Mouse (Mus musculus): ENCODE data around the gene Ugt1a6a. TPM values are rescaled to one million over a fixed set of nuclear protein-coding genes. Genes with fewer than 3 reads are reported as not detected.
"Not testable (repeated sequence)": the region's sequence is repeated elsewhere in the genome, so short reads cannot be mapped to it uniquely, and the experiment has no call there.

Gene Ugt1a6a
- polyA plus RNA-seq, 1 experiment from 2014 or later: 3.9 TPM

DNA sequence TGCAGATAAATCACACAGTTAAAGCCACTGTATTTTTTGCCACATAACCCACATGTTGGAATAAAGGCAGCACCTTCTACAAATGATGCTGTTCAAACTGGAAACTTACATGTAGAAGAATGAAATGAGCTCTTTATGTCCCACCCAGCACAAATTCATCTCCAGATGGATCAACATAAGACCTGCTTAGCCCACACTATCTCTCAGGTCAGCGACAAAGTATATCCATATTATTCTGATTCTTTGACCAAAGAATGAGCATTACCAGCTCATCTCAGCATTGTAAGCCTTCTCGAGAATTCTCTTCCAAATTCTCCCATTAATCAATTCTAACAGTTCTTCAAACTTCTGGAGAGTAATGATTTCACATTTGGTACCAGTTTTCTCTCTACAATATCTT lies 87.6 kb downstream of the Ugt1a6a start:
- Histone ChIP-seq H3K4me2 (ENCODE audit: low read depth, low read length) (no peak overlapping the region), H3K4me3 (ENCODE audit: low read length) (no peak overlapping the region), H3K27ac (ENCODE audit: low read length) (no peak overlapping the region), H3K27me3 (ENCODE audit: control insufficient read depth, insufficient read depth, low read depth, low read length) (no peaks in the 10 kb centered on the region), H3K36me3 (ENCODE audit: control insufficient read depth, insufficient read depth, low read length) (no peaks in the 10 kb centered on the region), H3K4me1 (replicated peaks; ENCODE audit: control insufficient read depth, insufficient read depth, low read length) (no peaks in the 10 kb centered on the region), H3K9me3 (ENCODE audit: control insufficient read depth, low read length) (peaks cover 21% of the 10 kb centered on the region), H3K9ac (ENCODE audit: low read length) (no peak overlapping the region)
- 38% methylated on average over 2 of the region's 2 CpGs for WGBS
- no peak for ATAC-seq (ENCODE audit: low read depth)

DNA sequence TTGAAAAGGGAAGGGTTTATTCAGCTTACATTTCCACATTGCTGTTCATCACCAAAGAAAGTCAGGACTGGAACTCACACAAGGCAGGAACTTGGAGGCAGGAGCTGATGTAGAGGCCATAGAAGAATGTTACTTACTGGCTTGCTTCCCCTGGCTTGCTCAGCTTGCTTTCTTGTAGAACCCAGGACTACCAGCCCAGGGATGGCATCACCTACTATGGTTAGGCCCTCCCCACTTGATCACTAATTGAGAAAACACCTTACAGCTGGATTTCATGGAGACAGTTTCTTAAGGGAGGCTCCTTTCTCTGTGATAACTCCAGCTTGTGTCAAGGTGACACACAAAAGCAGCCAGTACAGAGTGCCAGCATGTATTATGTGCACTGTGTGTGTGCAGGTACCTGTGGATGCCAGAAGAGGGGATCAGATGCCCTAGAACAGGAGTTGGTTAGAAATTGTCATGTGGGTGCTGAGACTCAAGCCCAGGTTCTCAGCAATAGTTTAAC lies 88.5 kb downstream of the Ugt1a6a start:
- H3K4me1 ChIP-seq (replicated peaks; ENCODE audit: control insufficient read depth, insufficient read depth, low read length); H3K4me2 ChIP-seq (ENCODE audit: low read depth, low read length); H3K36me3 ChIP-seq (ENCODE audit: control insufficient read depth, insufficient read depth, low read length); H3K9ac ChIP-seq (ENCODE audit: low read length); ATAC-seq (ENCODE audit: low read depth); H3K4me3 ChIP-seq (ENCODE audit: low read length); H3K27me3 ChIP-seq (ENCODE audit: control insufficient read depth, insufficient read depth, low read depth, low read length); H3K27ac ChIP-seq (ENCODE audit: low read length): not testable (repeated sequence)
- peaks cover 18% of the 10 kb centered on the region for H3K9me3 ChIP-seq (ENCODE audit: control insufficient read depth, low read length)

DNA sequence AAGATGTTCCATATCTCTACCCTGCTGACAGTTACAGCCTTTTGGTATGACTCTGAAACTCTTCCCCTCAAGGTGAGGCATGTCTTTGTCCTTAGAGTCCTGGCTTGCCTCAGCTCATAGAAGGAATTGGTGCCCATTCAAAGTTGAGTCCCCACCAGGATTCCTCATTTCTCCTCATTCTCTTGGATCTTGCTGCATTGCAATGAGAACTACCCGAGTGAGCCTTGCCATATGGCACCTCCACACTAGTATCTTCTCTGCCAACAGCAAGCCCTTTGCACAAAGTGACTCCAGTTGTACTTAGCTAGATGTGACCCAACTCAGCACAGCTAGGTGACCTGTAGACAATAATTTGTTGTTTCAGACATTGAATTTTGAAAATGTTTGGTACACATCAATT lies 89.0 kb downstream of the Ugt1a6a start:
- Histone ChIP-seq H3K4me1 (replicated peaks; ENCODE audit: control insufficient read depth, insufficient read depth, low read length) (no peaks in the 10 kb centered on the region), H3K27me3 (ENCODE audit: control insufficient read depth, insufficient read depth, low read depth, low read length) (no peaks in the 10 kb centered on the region), H3K4me2 (ENCODE audit: low read depth, low read length) (no peak overlapping the region), H3K36me3 (ENCODE audit: control insufficient read depth, insufficient read depth, low read length) (no peaks in the 10 kb centered on the region), H3K9ac (ENCODE audit: low read length) (no peak overlapping the region), H3K4me3 (ENCODE audit: low read length) (no peak overlapping the region), H3K9me3 (ENCODE audit: control insufficient read depth, low read length) (peaks cover 24% of the 10 kb centered on the region), H3K27ac (ENCODE audit: low read length) (no peak overlapping the region)
- no peak for ATAC-seq (ENCODE audit: low read depth)
- 36% methylated on average over 1 of the region's 1 CpGs for WGBS

DNA sequence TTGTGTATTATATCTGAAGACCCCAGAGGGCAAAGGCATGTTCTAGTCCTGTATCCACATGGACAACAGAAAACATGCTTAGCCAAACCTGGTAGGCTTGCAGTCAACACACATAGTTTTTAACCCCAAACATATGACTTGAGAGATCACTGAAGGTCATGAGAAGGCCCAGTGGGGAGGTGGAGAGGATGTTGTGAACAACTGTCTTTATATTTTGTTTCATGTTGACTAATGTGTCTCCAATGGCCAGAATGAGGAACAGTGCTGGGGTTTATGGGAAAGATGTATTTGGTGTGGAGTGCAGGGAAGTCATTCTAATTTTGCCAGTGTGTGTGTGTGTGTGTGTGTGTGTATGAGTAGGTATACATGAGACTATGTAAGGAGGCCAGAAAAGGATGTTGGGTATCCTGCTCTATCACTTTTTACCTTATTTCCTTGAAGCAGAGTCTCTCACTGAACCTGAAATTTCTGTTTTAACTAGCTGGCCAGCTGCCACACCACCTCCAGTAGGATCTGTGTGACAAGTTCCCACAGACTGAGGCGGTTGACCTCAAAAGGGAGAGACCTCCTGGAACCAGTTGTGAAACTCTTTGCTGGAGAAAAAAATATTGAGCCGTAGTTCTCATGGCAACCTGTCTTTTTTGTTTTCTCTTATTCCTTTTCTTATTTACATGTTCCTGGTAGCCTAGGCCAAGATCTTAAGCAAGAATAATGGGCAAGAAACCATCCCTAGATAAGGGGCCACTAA lies 89.6 kb downstream of the Ugt1a6a start:
- H3K9ac ChIP-seq (ENCODE audit: low read length): no peak overlapping the region
- WGBS: 63% methylated on average over 2 of the region's 2 CpGs

DNA sequence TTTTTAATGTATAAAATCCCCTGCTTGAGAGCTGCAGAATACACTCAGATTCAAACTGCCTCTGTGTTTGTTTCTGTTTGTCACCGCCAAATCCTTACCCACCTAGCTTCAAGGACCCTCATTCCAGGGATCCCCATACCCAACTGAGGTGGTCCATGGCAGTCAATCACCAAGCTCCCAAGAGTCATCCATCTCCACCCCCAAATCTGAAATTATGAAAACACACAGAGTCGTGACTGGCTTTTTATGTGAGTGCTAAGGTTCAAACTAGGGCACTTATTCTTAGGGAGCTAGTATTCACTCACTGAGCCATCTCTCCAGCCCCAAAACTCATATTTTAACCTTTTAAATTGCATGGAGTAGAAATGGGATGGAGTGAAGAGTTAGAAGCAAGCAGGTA lies 90.7 kb downstream of the Ugt1a6a start:
- H3K4me2 ChIP-seq (ENCODE audit: low read depth, low read length); H3K4me3 ChIP-seq (ENCODE audit: low read length); ATAC-seq (ENCODE audit: low read depth); H3K36me3 ChIP-seq (ENCODE audit: control insufficient read depth, insufficient read depth, low read length); H3K9ac ChIP-seq (ENCODE audit: low read length); H3K27ac ChIP-seq (ENCODE audit: low read length); H3K4me1 ChIP-seq (replicated peaks; ENCODE audit: control insufficient read depth, insufficient read depth, low read length); H3K27me3 ChIP-seq (ENCODE audit: control insufficient read depth, insufficient read depth, low read depth, low read length): not testable (repeated sequence)
- H3K9me3 ChIP-seq (ENCODE audit: control insufficient read depth, low read length): peaks cover 35% of the 10 kb centered on the region
- 37% methylated on average over 2 of the region's 2 CpGs for WGBS

More for the DNA sequence above, 89.6 kb downstream of the Ugt1a6a start:
- no peak for ATAC-seq (ENCODE audit: low read depth)
- H3K4me1 ChIP-seq (replicated peaks; ENCODE audit: control insufficient read depth, insufficient read depth, low read length): no peaks in the 10 kb centered on the region
- no peak overlapping the region for H3K27ac ChIP-seq (ENCODE audit: low read length)
- no peak overlapping the region for H3K4me3 ChIP-seq (ENCODE audit: low read length)
- no peaks in the 10 kb centered on the region for H3K36me3 ChIP-seq (ENCODE audit: control insufficient read depth, insufficient read depth, low read length)
- peaks cover 24% of the 10 kb centered on the region for H3K9me3 ChIP-seq (ENCODE audit: control insufficient read depth, low read length)
- H3K27me3 ChIP-seq (ENCODE audit: control insufficient read depth, insufficient read depth, low read depth, low read length): no peaks in the 10 kb centered on the region
- no peak overlapping the region for H3K4me2 ChIP-seq (ENCODE audit: low read depth, low read length)

DNA sequence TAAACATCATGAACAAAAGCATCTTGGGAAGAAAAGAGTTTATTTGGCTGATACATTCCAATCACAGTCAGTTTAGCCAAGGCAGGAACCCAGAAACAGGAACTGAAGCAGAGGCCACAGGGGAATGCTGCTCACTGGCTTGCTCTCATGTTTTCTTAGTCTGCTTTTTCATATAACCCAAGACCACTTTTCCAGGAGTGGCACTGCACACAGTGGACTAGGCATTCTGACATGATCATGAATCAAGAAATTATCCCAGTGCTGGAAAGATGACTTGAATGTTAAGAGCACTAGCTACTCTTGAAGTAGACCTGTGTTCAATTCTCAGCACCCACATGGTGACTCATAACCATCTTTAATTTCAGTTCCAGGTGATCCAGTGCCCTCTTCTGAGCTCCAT lies 91.1 kb downstream of the Ugt1a6a start:
- no peak overlapping the region for H3K4me2 ChIP-seq (ENCODE audit: low read depth, low read length)
- no peaks in the 10 kb centered on the region for H3K27me3 ChIP-seq (ENCODE audit: control insufficient read depth, insufficient read depth, low read depth, low read length)
- no peaks in the 10 kb centered on the region for H3K36me3 ChIP-seq (ENCODE audit: control insufficient read depth, insufficient read depth, low read length)
- no peak overlapping the region for H3K4me3 ChIP-seq (ENCODE audit: low read length)
- ATAC-seq (ENCODE audit: low read depth): no peak
- peaks cover 39% of the 10 kb centered on the region for H3K9me3 ChIP-seq (ENCODE audit: control insufficient read depth, low read length)
- H3K4me1 ChIP-seq (replicated peaks; ENCODE audit: control insufficient read depth, insufficient read depth, low read length): no peaks in the 10 kb centered on the region
- H3K9ac ChIP-seq (ENCODE audit: low read length): no peak overlapping the region
- no peak overlapping the region for H3K27ac ChIP-seq (ENCODE audit: low read length)

DNA sequence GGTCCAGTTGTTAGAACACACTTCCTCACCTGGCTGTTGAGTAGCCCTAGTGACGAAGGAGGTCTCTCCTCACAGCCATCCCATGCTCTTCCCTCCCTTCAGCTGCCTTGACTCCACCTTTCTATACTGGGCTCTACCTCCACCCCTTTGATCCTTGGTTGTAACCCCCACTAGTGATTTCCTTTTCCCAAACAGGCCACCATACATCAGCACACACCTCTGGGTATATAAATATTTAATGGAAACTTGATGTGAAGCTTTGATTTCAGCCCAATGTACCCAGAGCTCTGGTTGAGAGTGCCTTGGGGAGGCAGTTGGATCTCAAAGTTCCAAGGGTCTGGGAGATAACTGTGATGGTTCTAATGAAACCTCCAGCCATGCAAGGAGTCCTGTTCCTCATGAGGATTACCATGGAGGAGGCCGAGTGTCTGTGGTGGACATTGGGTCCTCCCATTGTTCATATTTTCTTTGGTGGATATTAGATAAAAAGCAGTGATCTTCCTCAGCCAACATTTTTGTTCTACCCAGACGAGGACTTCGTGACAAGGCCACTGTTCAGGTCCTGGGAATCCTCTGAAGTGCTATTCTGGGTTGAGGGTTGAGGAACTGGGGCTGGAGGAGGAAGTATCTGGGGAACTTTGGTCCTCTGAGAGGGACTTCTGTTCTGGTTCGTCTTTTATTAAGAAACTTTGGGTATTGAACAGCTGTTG lies 92.2 kb downstream of the Ugt1a6a start, which contains the start of gene Mroh2a:
Mroh2a (plus strand) TSS at position 317 of the 710 bp plus-strand sequence.
- Histone ChIP-seq H3K9ac (ENCODE audit: low read length) (no peak within 1 kb of the TSS), H3K27ac (ENCODE audit: low read length) (no peak within 1 kb of the TSS), H3K9me3 (ENCODE audit: control insufficient read depth, low read length) (peaks cover 50% of the 10 kb centered on the region), H3K4me2 (ENCODE audit: low read depth, low read length) (no peak within 1 kb of the TSS), H3K36me3 (ENCODE audit: control insufficient read depth, insufficient read depth, low read length) (no peaks in the 10 kb centered on the region), H3K4me1 (replicated peaks; ENCODE audit: control insufficient read depth, insufficient read depth, low read length) (no peaks in the 10 kb centered on the region), H3K27me3 (ENCODE audit: control insufficient read depth, insufficient read depth, low read depth, low read length) (no peaks in the 10 kb centered on the region), H3K4me3 (ENCODE audit: low read length) (no peak within 1 kb of the TSS)
- ATAC-seq (ENCODE audit: low read depth): no peak
- 46% methylated on average over 5 of the region's 5 CpGs for WGBS

DNA sequence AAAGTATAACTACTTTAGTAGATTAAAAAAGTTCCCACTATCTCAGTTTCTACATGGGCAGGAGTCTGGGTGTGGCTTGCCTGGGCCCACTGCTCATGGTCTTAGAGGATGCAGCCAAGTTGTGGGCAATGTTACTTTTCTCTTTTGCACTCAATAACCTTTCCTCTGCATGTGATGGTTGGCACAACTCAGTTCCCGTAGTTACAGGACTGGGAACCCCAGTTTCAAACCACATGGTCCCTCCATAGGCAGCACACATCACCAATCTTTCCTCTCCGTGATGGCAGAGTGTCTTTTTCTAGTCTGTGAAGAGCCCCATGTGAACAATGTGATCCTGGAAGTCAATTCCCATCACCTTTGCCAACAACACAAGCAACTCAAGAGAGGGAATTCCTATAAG lies 92.9 kb downstream of the Ugt1a6a start:
- Histone ChIP-seq H3K9me3 (ENCODE audit: control insufficient read depth, low read length) (peaks cover 56% of the 10 kb centered on the region), H3K9ac (ENCODE audit: low read length) (no peak overlapping the region), H3K4me2 (ENCODE audit: low read depth, low read length) (no peak overlapping the region), H3K4me3 (ENCODE audit: low read length) (no peak overlapping the region), H3K36me3 (ENCODE audit: control insufficient read depth, insufficient read depth, low read length) (no peaks in the 10 kb centered on the region), H3K27ac (ENCODE audit: low read length) (no peak overlapping the region), H3K27me3 (ENCODE audit: control insufficient read depth, insufficient read depth, low read depth, low read length) (no peaks in the 10 kb centered on the region), H3K4me1 (replicated peaks; ENCODE audit: control insufficient read depth, insufficient read depth, low read length) (no peaks in the 10 kb centered on the region)
- ATAC-seq (ENCODE audit: low read depth): no peak
- WGBS: 48% methylated on average over 2 of the region's 2 CpGs

DNA sequence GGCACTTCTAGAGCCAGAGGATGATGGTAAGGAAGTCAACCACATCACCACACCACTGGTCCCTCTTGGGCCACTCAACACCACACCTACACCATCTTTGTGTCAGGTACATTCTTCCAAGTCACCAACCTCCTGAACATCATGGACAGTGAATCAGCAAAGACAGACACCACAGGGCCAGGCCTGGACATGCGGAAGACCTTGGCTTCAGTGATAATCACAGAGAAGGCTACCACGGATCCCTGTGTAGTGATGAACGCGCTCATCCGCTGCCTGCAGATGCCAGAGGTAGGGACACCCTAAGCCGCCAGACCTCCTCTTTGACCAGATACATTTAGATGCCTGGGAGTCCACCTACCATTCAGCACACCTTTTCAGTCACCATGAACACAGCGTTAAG lies 93.5 kb downstream of the Ugt1a6a start:
- H3K4me2 ChIP-seq (ENCODE audit: low read depth, low read length): no peak overlapping the region
- no peak overlapping the region for H3K4me3 ChIP-seq (ENCODE audit: low read length)
- ATAC-seq (ENCODE audit: low read depth): no peak
- peaks cover 63% of the 10 kb centered on the region for H3K9me3 ChIP-seq (ENCODE audit: control insufficient read depth, low read length)
- H3K27me3 ChIP-seq (ENCODE audit: control insufficient read depth, insufficient read depth, low read depth, low read length): no peaks in the 10 kb centered on the region
- H3K4me1 ChIP-seq (replicated peaks; ENCODE audit: control insufficient read depth, insufficient read depth, low read length): no peaks in the 10 kb centered on the region
- 71% methylated on average over 7 of the region's 7 CpGs for WGBS
- no peak overlapping the region for H3K27ac ChIP-seq (ENCODE audit: low read length)
- no peaks in the 10 kb centered on the region for H3K36me3 ChIP-seq (ENCODE audit: control insufficient read depth, insufficient read depth, low read length)
- no peak overlapping the region for H3K9ac ChIP-seq (ENCODE audit: low read length)
